Mouse (Mus musculus): ENCODE data around the gene Elp4. TPM values are rescaled to one million over a fixed set of nuclear protein-coding genes. Genes with fewer than 3 reads are reported as not detected.

The Elp4 gene
- total RNA-seq, 4 experiments from 2014 or later = 10.4 to 14.9 (median 13.1) TPM

DNA sequence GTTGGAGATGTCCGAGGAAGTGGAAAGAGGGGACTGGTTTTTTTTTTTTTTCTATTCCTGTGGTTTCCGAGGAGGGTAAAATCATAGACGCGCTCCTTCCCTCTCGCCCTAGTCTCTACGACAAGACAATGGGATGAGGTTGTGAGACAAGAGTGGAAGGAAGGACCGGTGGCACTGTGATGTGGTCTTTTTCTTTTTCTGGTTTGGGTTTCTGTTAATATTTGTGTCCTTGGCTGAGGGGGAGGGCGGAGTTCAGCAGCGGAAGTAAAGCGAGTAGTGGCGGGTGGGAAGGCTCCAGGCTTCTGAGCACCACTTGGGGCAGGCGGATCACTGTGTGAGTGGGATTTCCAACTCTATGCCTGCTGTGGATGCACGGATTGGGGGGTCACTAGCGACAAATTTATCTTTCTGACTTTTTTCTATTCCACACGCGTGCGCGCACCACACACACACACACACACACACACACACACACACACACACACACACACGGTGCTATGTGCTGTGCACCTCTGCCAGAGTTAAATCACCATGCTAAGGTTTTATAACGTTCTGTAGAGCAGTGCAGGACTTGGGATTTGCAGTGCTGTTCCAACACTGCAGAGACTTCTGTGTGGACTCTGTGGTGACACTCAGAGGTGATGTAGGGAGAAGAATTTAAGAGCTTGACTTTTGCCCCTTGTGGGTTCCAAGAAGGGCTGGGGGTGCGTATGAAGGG is 221.6 kb downstream of the Elp4 start:
- DNase-seq (ENCODE audit: low spot score) = no peak

DNA sequence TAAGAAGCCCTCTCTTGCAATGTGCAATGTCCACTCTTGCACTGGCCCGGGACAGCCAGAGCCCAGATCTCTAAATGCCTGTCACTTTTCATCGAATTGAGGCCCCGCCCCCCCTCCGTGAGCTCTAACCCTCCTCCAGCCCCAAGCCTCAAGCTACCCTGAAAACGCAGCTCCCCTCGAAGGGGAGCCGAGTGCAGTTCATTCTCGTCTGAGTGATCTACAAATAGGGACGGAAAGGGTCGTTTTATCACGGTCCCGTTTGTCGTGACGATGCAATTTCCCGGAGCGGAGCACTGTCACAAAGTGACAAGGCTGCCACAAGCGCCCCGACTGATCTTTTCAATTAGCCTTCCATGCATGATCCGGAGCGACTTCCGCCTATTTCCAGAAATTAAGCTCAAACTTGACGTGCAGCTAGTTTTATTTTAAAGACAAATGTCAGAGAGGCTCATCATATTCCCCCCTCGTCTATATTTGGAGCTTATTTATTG is 222.3 kb downstream of the Elp4 start:
- DNase-seq (ENCODE audit: low spot score) = no peak

DNA sequence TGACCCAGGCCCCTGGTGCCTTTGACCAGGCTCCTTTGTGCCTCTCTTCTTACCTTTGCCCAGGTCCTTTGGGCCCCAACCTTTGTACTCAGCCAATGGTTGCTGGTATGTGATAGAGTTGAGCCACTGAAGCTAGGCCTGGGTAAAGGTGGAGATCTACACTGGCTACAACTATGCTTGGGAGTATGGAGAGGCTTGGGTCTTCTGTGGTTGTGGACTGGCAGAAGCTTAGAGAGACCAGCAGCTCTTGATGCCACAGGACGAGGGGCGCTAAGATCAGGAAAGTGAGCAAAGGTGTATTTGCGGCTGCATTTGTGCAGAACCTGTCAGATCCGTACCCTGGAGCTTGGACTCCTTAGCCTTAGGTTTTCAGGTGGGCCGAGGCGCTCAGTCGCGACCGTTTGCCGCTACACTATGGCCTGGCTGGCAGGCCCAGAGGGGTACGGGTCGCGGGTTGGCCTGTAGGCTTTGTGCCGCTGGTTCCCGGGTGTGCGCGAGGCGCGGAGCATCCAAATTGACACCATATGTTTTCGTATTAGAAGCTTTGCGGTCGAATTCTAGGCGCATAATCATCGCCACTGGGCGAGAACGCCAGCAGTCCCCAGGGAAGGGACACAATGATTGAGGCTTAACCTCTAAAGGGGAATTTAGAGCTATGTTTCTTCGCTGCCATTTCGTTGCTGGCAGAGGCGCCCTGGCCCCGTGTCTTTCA is 223.2 kb downstream of the Elp4 start:
- no peak for DNase-seq (ENCODE audit: low spot score)

DNA sequence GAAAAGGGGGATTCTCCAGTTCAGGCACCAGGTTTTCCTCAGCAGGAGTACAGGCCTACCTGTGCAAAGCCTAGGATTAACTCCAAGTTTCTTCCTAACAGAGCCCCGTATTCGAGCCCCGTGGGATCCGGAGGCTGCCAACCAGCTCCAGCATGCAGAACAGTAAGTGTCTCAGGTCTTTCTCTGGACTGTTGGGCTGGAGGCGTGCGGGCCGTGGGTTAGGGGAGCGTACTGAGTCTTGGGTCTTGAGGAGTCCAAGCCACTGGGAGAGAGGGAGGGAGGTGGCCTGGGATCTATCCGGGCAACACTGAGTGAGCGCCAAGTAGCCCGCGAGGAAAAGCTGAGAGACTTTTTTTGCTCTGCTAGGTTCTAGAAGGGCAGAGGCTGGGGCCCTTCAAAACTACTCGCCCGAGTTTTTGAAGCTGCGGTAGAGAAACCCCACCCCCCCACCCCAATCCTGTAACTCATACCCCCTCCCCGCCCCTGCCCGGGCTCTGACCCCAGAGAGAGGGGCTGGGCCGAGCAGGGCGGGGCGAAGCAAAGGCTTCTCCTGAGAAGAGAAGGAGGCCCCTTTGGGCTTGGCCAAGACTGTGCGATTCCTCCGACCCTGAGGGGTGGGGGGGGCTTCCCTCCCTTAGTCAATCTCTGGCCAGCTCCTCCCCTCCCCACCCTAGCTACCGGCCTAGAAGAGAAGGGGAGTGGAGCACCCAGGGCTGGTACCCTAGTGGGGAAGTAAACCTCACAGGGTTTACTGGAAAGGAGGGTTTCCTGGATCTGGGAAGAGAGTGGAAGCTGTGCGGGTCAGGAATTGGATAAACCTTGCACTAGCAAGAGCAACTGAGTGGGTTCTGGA is 224.0 kb downstream of the Elp4 start:
- DNase-seq (ENCODE audit: low spot score) = no peak

DNA sequence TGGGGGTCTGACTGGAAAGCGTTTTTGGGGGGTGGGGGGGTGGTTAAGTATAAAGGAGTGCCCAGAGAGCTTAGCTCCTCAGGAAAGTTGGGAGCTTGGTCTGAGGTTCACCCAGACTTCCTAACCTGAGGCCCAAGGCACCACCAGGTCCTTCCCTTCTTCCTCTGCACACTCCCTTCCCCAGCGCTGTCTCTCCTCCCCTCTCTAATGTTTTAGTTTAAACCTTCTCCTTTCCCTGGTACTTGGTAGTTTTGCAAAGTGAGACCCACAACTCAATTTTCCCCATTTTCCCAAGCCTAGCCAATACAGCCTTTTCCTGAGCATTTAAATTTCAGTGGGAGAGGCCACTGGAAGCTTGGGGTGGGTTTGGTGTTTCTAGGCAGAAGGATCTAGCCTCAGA is 225.0 kb downstream of the Elp4 start:
- no peak for DNase-seq (ENCODE audit: low spot score)

DNA sequence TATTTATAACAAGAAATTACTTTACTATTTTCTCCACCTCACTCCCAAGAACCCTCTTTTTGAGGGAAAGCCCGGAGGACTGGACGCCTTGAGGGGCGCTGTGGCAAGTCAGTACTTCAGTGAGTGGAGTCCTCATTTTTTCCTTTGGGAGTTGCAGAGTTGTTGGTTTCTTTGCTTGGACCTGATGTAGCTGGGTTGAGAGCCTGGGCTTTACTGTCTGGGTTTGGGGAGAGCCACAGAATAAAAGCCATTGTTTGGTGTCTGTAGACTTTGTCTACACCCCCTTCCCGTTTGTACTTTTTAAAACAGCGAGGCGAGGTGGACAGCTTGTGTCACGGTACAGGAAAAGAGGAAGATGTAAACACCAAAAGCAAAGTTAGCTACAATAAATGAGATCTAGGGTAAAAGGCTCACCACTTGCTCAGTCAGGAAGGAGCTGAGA is 225.5 kb downstream of the Elp4 start:
- no peak for DNase-seq (ENCODE audit: low spot score)

DNA sequence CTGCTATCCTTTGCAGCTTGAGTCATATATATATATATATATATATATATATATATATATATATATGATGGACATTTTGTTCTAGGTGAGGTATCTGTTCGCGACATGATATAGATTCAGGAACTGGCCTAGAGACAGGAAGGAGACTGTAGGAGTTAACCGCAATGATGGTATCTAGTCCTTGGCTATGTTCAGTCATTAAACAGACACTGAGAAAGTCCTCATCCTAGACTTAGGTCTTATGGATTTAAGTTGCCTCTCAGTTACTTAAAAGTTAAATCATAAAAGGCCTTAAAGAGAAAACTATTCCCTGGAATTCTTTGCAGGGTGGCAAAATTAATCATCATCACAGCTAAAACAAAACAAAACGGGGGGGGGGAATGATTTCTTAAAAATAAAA is 226.1 kb downstream of the Elp4 start:
- DNase-seq (ENCODE audit: low spot score) = no peak

DNA sequence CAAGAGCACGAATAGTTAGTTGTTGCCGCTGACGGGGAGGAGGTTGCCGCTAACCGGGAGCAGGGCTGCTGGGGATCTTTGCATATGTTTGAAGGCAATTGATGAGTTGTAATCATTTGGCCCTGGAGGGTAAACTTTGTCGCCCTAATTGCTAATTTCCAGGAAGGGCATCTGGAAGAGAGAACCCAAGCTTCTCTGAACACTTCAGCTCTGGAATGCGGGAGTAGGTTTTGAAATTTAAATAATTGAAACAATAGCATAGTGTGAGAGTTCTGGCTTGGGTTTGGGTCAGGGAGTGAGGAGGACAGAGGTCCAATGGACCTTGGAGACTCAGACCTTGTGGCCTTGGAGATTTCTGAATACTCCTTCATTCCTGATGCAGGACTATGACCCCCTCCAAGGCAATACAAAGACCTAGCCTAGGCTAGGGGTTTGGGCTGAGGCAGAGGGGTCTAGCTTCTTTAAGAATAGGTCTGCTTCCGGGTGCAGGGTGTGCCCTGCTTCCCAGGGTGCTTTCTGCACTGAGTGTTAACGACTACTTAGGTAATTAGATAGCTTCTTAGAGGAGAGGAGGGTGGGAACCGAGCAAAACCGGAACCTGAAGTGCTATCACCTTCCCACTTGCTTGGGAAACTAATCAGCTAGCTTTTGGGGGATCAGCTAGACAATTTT is 226.8 kb downstream of the Elp4 start:
- no peak for DNase-seq (ENCODE audit: low spot score)

DNA sequence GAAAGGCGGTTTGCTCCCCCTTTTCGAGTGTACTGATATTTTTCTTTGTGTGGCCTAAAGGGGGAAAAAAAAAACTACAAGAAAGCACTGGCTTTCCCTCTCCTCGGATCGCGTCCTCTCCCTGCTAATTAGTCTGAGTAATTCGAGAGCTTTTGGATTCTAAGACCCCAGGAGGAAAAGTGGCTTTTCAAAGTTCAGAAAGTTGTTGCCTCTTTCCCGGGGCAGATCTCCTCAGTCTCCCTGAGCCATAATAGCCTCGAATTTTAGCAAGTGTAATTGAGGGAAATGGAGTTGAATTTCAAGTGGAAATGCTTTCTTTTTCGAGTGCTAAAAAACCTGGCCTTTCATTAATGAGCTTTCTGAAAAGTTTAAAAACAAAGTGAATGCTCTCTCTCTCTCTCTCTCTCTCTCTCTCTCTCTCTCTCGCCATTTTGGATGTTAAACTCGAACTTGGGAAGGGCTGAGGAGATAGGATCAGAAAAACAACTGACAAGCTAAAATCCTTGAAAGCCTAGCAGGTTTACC is 227.4 kb downstream of the Elp4 start:
- no peak for DNase-seq (ENCODE audit: low spot score)

DNA sequence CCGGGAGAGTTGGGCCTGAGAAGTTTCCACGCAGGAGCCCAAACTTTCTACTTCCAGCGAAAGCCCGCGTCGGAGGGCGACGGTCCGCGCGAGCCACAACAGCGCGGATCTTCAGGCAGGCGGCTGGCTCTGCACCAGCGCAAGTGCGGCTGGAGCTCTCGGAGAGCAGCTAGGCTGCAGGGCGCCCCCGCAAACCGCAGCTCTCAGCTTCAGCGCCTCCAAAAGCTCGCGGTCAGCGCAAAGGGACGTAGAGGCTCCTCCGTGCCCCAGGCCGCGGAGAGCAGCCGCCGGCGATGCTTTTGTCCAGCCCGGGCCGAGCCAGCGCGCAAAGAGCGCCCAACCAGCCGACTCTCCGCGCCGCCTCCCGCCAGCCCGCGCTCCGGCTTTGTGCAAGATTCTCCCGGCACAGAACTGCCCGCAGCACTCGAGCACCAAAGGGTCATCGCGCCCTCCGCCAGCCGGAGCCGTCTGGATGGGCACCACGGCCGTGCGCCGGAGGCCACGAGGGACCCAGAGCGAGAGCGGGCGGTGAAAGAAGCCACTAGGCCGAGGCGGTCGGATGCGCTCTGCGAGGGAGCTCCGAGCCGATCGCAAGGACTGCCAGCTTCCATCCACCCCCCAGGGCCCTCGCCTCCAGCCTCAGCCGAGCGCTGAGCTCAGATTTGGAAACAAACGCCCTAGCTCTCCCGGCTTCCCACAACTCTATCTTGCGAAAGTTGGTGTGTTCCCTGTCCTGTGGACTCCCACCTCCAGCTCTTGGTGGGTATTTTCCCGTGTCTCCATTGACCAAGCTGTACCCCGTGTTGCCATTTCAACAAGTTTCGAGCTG is 228.1 kb downstream of the Elp4 start:
- DNase-seq (ENCODE audit: low spot score) = no peak

DNA sequence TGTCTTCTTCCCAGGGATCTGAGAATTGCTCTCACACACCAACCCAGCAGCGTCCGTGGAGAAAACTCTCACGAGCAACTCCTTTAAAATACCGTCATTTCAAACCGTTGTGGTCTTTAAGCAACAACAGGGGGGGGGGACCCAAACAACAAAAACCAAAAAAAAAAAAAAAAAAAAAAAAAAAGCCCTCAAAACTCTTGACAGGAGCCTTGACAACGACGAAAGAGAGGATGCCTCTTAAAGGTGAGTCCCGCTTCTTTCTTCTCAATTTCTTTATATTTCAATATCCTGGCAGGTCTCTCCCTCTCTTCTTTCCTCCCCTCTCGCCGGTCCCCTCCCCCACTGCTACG is 228.7 kb downstream of the Elp4 start:
- no peak for DNase-seq (ENCODE audit: low spot score)

DNA sequence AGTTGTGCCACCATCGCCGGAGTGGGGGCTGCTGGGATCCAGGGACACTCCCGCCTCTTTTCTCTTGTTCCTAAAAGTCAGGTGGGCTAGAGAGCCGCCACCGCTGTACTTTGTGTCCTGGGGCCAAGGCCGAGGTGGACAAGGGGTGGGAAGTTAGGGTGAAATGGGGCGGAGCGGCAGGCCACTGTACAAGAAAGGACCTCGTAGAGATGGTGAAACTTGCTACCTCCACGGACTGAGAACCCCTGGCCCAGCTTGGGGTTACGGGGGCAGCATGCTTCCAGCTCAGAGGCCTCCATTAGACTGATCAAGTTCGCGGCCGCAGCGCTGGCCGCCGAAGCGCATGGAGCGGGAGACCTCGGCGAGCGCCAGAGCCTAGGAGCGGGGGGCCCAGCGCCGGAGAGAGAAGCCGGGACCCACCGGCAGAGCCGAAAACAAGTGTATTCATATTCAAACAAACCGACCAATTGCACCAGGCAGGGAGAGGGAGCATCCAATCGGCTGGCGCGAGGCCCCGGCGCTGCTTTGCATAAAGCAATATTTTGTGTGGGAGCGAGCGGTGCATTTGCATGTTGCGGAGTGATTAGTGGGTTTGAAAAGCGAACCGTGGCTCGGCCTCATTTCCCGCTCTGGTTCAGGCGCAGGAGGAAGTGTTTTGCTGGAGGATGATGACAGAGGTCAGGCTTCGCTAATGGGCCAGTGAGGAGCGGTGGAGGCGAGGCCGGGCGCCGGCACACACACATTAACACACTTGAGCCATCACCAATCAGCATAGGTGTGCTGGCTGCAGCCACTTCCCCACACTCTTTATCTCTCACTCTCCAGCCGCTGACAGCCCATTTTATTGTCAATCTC is 229.3 kb downstream of the Elp4 start:
- DNase-seq (ENCODE audit: low spot score) = peak; percentile 29

DNA sequence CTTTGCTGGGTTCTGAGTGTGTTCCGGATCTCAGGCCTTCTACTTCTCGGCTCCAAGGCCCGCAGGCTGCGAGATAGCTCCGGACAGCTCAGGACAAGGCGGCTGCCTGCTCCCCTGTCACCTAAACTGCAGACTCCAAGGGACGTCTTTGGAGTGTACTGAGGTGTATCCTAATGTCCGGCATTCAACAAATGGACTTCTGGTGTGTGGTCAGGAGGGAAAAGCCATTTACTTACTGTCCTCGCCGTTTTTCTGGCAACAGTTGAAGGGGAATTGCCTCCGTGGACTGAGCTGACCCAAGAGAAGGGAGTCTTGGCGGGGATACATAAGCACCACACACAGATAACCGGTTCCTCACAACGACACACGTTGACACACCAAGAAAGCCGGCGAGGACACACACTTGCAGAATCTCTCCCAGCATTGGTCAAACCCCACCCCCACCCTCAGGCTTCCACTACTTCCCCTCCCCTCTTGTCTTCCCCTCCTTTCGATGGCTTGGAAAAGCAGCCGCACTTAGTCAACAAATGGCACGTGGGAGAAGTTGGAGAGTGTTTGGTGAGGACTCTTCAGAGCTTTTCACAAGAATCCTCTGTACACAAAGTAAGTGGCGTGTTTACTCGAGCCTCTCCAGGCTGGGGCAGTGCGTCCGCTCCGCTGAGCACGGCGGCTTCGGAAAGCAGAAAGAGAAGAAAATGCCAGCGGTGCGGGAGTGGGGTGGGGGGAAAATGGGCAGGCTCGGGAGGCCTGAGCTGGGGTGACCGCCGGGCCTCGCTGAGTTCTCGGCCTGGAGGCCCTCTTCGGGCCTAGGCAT is 230.1 kb downstream of the Elp4 start:
- DNase-seq (ENCODE audit: low spot score) = no peak

DNA sequence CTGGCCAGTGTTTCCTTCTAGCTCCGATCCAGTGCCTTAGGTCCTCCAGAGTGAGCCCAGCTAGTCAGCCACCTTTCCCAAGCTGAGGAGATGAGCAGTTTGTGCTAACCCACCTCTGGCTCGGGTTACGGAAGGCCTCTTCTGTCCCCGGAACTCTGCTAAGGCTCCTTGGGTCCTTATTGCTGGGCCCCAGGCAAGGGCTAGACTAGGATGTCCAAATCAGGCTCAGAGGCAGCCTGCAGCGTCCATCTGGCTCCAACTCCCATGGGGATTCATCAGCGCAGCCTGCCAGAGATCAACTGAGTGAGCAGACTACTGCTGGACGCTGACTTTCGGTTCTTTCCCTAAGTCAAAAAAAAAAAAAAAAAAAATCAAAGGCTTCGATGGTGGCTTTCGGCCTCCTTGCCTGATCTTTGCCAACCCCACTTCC is 230.7 kb downstream of the Elp4 start:
- DNase-seq (ENCODE audit: low spot score) = peak; percentile 52

DNA sequence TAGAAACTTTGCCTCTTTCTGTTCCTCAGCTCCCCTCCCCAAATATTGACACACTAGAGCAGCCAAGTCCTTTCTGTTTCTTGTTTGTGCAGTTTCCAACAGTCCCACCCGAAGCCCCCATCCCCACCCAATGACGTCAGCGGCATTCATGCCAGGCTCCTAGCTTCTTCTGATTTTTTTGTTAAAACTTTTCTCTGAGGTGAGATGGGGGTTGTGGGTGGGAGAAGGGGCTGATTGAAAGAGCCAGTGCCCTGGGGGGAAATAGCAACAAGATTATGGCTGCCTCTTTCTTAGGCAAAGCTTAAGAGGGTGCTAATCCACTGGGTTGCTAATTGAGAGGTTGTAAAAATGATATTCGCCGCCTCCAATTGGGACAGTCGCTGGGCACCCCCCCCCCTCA is 231.3 kb downstream of the Elp4 start:
- DNase-seq (ENCODE audit: low spot score) = no peak

DNA sequence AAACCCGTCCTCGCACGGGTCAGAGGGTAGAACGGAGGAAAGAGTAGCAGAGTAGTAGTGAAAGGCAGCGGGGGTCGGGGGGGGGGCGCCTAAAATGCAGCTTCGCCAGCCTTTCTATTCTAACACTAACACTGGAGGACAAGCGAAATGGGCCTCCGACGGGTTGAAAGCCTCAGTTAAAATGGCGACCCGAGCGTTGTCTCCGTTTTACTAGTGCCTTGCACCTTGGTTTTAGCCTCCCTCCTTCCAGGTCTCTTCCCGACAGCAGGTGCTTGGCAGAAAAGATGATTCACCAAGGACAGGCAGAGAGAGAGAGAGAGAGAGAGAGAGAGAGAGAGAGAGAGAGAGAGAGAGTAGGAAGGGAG is 231.8 kb downstream of the Elp4 start:
- DNase-seq (ENCODE audit: low spot score) = no peak

DNA sequence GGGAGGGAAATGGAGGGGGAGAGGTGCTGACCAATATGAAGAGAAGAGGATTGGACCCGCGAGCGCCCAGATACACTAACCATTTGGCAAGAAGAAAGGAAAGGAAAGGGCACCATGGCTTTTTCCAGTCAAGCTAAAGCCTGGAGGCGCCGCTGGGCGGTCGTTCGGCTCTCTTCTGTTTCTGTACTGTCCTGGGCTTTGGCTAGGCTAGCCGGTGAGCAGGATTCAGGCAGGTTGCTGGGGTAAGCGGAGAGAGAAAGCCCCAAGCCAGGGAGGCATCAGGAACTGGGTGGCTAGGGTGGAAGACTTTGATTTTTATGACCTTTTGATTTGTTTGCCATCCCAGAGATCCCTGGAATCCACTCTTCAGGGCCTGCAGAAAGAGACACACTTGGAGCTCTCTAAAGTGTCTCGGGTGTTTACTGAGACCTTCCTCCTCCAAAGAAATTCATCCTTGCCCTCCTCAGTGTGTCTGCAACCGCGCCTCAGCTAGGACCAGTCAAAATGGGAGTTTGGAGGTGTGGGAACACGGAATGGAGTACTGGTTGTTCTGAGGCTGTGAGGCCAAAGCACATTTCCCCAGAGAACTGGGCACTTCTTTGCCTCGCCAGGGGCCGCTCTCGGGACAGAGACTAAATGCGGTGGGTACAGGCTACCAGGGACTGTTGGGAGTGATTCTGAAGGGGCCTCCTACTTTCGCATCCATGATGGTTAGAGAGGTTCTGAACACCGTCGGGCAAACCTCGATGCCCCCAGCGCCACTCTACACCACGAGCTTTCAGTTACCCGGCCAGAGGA is 232.4 kb downstream of the Elp4 start:
- DNase-seq (ENCODE audit: low spot score) = no peak
